Mouse (Mus musculus): ENCODE data around the gene Med27.

DNA sequence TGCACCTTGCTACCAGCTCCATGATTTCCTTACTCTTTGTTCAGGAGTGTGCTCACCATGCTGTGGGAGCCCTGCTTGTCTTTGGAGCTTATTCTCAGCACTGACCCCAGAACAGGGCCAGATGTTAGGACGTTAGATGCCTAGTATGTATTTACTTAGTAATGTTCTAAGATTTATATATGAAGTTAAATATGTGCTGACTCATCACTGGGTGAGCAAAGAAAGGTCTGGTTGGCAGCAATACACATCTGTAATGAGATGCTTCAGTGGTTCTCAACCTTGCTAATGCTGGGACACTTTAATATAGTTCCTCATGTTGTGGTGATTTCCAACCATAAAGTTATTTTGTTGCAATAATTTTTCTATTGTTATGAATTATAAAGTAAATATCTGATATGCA lies 45.4 kb downstream of the Med27 start:
- TF ChIP-seq CTCF (IDR thresholded peaks at IDR 0.05; ENCODE audit: low read depth) (no peak), EP300 (IDR thresholded peaks at IDR 0.05; ENCODE audit: low read depth) (no peak)
